Mouse (Mus musculus) erythroblast, embryonic 14.5 days (primary cell): ENCODE measurements around the gene Phlda2.

Experiments used
- GATA1 ChIP-seq: IDR thresholded peaks from 2 replicates; pipeline ENCODE4 v1.6.1; 2012; ENCODE audit warnings: low read length, inconsistent platforms, mixed read lengths
- TAL1 ChIP-seq: IDR thresholded peaks from 3 replicates; pipeline ENCODE4 v1.6.1; 2012; ENCODE audit warnings: low read length, inconsistent platforms, mixed read lengths

- TF ChIP-seq TAL1 (no peak), GATA1 (no peak)
Measured at GRCm38 (mm10) chr7:143498584-143498983, 4.4 kb downstream of the Phlda2 start.
